Mouse (Mus musculus) hindbrain, embryonic 15.5 days (tissue): ENCODE measurements around the gene Adgrv1. TPM values are rescaled to one million over a fixed set of nuclear protein-coding genes. Genes with fewer than 3 reads are reported as not detected.

Source experiments
- ATAC-seq: fragments of 200-750 bp; cut with Nextera tagmentation; 2 replicates; pipeline ENCODE4 v1.8.0; 2017; ENCODE audit warnings: low read depth, moderate number of reproducible peaks, moderate TSS enrichment; ENCODE audit not compliant: low FRiP score
- H3K27ac ChIP-seq: fragments of 300-500 bp; sonication (generic); replicated peaks from 2 replicates; pipeline ENCODE4 v1.5.1; 2015; ENCODE audit warnings: mild to moderate bottlenecking, inconsistent platforms
- H3K27me3 ChIP-seq: fragments of 300-500 bp; sonication (generic); 2 replicates; pipeline ENCODE4 v1.6.1; 2015; ENCODE audit warnings: control low read depth, inconsistent platforms
- H3K36me3 ChIP-seq: fragments of 300-500 bp; sonication (generic); 2 replicates; pipeline ENCODE4 v1.6.1; 2015; ENCODE audit warnings: control low read depth, inconsistent platforms
- H3K4me1 ChIP-seq: fragments of 300-500 bp; sonication (generic); replicated peaks from 2 replicates; pipeline ENCODE4 v1.6.1; 2015; ENCODE audit warnings: control low read depth, inconsistent platforms
- H3K4me2 ChIP-seq: fragments of 300-500 bp; sonication (generic); 2 replicates; pipeline ENCODE4 v1.6.1; 2015; ENCODE audit warnings: moderate library complexity, mild to moderate bottlenecking, inconsistent platforms
- H3K4me3 ChIP-seq: fragments of 300-500 bp; sonication (generic); 2 replicates; pipeline ENCODE4 v1.5.1; 2015; ENCODE audit warnings: mild to moderate bottlenecking, inconsistent platforms
- H3K9ac ChIP-seq: fragments of 300-500 bp; sonication (generic); 2 replicates; pipeline ENCODE4 v1.6.1; 2015; ENCODE audit warnings: inconsistent platforms
- H3K9me3 ChIP-seq: fragments of 300-500 bp; sonication (generic); 2 replicates; pipeline ENCODE4 v1.6.1; 2016; ENCODE audit warnings: control low read depth, inconsistent platforms
- WGBS: fragments of 180-500 bp; shearing (Covaris S2); methylation state at CpG from one replicate; pipeline ENCODE4 v1.1.7; 2015; 5-methylcytosine and 5-hydroxymethylcytosine counted together
- polyA plus RNA-seq: library from polyadenylated mRNA; unstranded; fragments of >200 nt; fragmentation: Nextera tagmentation; extraction: Ambion mirVana; gene quantifications from 2 replicates; pipeline ENCODE4 v1.2.1, GENCODE M21; 2015

Gene Adgrv1
- polyA plus RNA-seq, 1 experiment from 2014 or later, result 10.6 TPM

DNA sequence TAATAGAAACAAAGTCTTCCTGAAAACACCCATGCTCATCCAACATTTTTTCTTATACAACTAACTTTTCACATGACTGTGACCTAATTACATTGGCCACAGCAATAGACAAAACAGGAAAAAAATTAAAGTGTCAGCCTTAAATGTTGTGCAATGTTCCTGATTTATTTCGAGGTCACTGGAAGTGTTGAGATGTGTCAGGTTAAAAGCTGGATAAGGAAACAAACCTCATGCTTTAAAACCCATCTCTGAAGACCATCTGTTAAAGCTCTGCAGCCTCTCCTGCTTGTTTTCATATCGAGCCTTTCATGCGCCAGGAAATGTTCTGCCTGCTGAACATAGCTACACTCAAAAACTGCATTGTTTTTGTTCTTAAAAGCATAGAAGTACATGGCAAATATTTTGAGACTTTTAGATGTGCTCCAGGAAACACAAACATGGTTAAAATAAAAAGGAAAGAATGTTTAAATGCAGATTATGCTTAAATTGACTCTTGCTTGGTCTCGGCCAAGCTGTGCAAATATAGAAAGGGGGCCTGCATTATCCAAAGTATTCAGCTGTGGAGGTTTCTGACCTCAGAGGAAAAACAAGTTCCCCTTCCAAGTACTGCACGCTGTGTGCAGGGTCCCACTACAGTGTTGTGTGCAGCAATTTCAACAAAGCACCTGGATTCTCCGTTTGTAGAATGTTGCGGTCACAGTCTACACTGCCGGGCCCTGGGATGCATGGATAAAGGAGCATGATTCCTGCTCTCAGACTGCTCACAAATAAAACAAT lies 524.2 kb downstream of the Adgrv1 start:
- H3K27ac ChIP-seq, result no peak overlapping the region; the same call in 1 of the 2 replicates
- no peaks in the 10 kb centered on the region for H3K27me3 ChIP-seq
- H3K4me1 ChIP-seq, result no peaks in the 10 kb centered on the region
- no peaks in the 10 kb centered on the region for H3K36me3 ChIP-seq
- H3K9ac ChIP-seq, result no peak overlapping the region
- no peaks in the 10 kb centered on the region for H3K9me3 ChIP-seq
- no peak overlapping the region for H3K4me3 ChIP-seq
- WGBS, result 74% methylated on average over 8 of the region's 8 CpGs
- no peak overlapping the region for H3K4me2 ChIP-seq
- no peak for ATAC-seq

GRCm38 (mm10) chr13:81107436-81107835 lies 525.5 kb downstream of the Adgrv1 start:
- no peak overlapping the region for H3K27ac ChIP-seq
- no peak overlapping the region for H3K9ac ChIP-seq
- 83% methylated on average over 5 of the region's 5 CpGs for WGBS
- H3K4me1 ChIP-seq, result no peaks in the 10 kb centered on the region
- no peaks in the 10 kb centered on the region for H3K9me3 ChIP-seq
- H3K27me3 ChIP-seq, result no peaks in the 10 kb centered on the region
- ATAC-seq, result no peak
- no peak overlapping the region for H3K4me3 ChIP-seq
- no peak overlapping the region for H3K4me2 ChIP-seq
- no peaks in the 10 kb centered on the region for H3K36me3 ChIP-seq

GRCm38 (mm10) chr13:81103794-81104193 lies 529.2 kb downstream of the Adgrv1 start:
- no peaks in the 10 kb centered on the region for H3K36me3 ChIP-seq
- WGBS, result 59% methylated on average over 4 of the region's 4 CpGs
- no peak overlapping the region for H3K9ac ChIP-seq
- no peak overlapping the region for H3K4me3 ChIP-seq
- H3K27ac ChIP-seq, result no peak overlapping the region
- H3K4me2 ChIP-seq, result no peak overlapping the region
- no peaks in the 10 kb centered on the region for H3K27me3 ChIP-seq
- ATAC-seq, result no peak
- no peaks in the 10 kb centered on the region for H3K4me1 ChIP-seq
- no peaks in the 10 kb centered on the region for H3K9me3 ChIP-seq

GRCm38 (mm10) chr13:81096424-81096823 lies 536.5 kb downstream of the Adgrv1 start:
- 97% methylated on average over 2 of the region's 2 CpGs for WGBS
- H3K4me1 ChIP-seq, result no peaks in the 10 kb centered on the region

GRCm38 (mm10) chr13:81094513-81094912 lies 538.4 kb downstream of the Adgrv1 start:
- Histone ChIP-seq H3K36me3 (no peaks in the 10 kb centered on the region), H3K27ac (no peak overlapping the region), H3K9ac (no peak overlapping the region), H3K9me3 (no peaks in the 10 kb centered on the region), H3K4me3 (no peak overlapping the region), H3K4me2 (no peak overlapping the region), H3K4me1 (no peaks in the 10 kb centered on the region), H3K27me3 (no peaks in the 10 kb centered on the region)
- 92% methylated on average over 6 of the region's 6 CpGs for WGBS
- ATAC-seq, result no peak

More at GRCm38 (mm10) chr13:81096424-81096823, 536.5 kb downstream of the Adgrv1 start:
- Histone ChIP-seq H3K9me3 (no peaks in the 10 kb centered on the region), H3K27me3 (no peaks in the 10 kb centered on the region), H3K36me3 (no peaks in the 10 kb centered on the region), H3K27ac (no peak overlapping the region), H3K9ac (no peak overlapping the region), H3K4me2 (no peak overlapping the region), H3K4me3 (no peak overlapping the region)
- no peak for ATAC-seq

DNA sequence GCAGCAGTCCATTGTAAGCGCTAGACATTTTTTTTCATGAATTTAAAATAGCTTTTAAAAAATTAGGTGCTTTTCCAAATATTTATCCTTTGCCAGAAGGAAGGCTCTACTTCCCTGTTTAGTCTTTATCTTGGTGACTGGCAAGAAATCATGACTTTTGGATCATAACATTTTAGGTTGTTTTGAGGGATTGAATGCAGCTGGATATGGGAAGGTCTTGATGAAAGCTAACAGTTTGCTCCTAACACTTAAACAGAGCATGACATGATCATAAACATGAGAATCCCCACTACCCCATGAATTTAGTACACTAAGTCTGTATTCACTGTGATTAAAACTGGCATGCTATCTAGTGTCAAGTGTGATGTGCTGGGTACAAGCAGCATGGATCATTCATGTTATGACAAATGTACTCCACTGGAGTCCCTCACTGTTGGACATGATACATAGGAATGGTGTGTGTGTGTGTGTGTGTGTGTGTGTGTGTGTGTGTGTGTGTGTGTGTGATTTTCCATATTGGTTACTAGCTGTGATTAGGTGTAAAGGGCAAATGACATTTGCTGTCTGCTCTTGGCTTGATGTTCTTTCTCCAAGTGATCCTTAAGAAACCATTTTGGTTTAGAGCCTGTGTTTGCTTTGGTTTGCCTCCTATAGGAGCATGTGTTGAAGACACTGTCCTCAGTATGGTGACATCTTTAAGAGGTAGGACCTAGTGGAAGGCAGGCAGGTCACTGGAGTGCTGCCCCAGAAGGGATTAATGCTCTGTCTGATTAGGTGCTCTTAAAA lies 542.7 kb downstream of the Adgrv1 start:
- Histone ChIP-seq H3K27ac (no peak overlapping the region), H3K4me3 (no peak overlapping the region), H3K4me1 (no peaks in the 10 kb centered on the region), H3K9me3 (no peaks in the 10 kb centered on the region), H3K9ac (no peak overlapping the region), H3K36me3 (no peaks in the 10 kb centered on the region), H3K4me2 (no peak overlapping the region), H3K27me3 (no peaks in the 10 kb centered on the region)
- 94% methylated on average over 1 of the region's 1 CpGs for WGBS
- ATAC-seq, result no peak

DNA sequence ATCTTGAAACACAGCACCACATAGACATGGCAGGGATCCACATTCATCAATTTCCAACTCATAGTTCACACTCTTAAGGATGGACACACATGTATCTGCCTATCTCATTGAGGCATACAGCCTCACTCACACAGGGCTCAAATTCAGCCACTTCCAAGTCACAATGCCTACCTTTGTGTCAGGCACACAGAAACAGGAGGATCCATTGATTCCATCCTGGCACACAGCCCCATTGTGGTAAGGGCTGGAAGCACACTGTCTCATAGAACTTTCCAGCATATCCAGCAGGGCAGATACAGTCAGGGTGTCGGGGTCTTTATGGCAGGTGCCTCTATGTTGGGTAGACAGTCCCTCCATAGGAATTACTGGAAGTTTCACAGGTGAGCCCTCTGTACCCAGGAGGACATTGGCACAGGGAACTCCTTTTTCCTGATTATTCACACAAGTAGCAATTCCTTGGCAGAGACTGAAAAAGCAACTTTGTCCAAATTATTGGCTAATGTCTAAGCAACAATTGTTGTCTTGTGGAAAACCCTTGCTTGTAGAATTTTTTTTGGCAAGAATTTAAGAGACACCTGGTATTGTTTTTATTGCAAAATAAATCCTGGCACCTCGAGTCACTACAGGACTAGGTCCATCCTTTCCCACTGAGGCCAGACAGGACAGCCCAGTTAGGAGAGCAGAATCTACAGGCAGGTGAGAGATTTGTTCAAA lies 545.8 kb downstream of the Adgrv1 start:
- no peaks in the 10 kb centered on the region for H3K9me3 ChIP-seq
- no peak overlapping the region for H3K4me2 ChIP-seq
- H3K27ac ChIP-seq, result no peak overlapping the region
- whole genome bisulfite sequencing, result 83% methylated on average over 2 of the region's 2 CpGs
- no peaks in the 10 kb centered on the region for H3K36me3 ChIP-seq
- H3K27me3 ChIP-seq, result no peaks in the 10 kb centered on the region
- no peak overlapping the region for H3K9ac ChIP-seq
- no peak overlapping the region for H3K4me3 ChIP-seq
- H3K4me1 ChIP-seq, result no peaks in the 10 kb centered on the region
- ATAC-seq, result no peak

DNA sequence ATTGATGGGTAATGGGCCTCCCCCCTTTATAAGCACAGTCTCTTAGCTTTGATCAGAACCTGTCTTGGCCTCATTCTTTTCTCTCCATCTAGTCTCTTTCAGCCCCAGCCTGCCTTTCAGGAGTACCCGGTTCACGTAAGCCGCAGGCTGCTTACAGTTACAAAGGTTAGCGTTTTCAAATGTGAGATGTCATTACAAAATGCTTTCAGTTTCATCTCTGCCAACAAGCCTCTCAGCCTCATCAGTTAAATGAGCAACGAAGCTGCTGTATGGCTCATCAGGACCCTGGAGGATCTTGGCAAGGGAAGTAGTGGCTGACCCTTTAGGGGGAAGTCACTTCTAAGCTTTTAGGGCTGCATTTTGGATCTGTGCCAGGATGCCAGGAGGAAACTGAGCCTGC lies 560.7 kb downstream of the Adgrv1 start:
- ATAC-seq, result no peak
- no peaks in the 10 kb centered on the region for H3K9me3 ChIP-seq
- no peak overlapping the region for H3K4me2 ChIP-seq

DNA sequence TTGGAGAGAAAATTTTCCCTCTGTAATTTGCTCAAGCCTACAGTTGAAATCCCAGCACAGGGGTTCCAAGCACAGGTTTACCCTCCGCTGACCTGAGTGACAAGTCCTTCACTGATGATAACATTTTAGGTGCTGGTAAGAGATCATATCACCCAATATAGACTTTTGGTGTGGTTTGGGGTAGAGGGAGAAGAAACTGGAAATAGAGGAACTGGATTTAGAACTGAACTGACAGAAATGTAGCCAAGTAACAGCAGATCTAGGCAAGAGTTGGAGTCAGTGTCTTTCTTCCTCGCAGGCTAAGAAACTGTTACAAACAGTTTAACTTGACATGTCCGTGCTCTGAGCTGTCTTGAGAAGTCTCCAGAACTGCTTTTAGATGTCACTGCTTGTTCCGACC lies 581.5 kb downstream of the Adgrv1 start:
- H3K9ac ChIP-seq, result no peak overlapping the region
- no peaks in the 10 kb centered on the region for H3K4me1 ChIP-seq
- WGBS, result 90% methylated on average over 4 of the region's 4 CpGs
- no peaks in the 10 kb centered on the region for H3K27me3 ChIP-seq
- H3K27ac ChIP-seq, result no peak overlapping the region
- H3K4me3 ChIP-seq, result no peak overlapping the region
- H3K4me2 ChIP-seq, result no peak overlapping the region
- H3K36me3 ChIP-seq, result no peaks in the 10 kb centered on the region
- ATAC-seq, result no peak
- no peaks in the 10 kb centered on the region for H3K9me3 ChIP-seq

More for the DNA sequence above, 560.7 kb downstream of the Adgrv1 start:
- WGBS, result 74% methylated on average over 5 of the region's 5 CpGs
- no peaks in the 10 kb centered on the region for H3K4me1 ChIP-seq
- no peaks in the 10 kb centered on the region for H3K36me3 ChIP-seq
- H3K9ac ChIP-seq, result no peak overlapping the region
- no peak overlapping the region for H3K27ac ChIP-seq
- H3K27me3 ChIP-seq, result no peaks in the 10 kb centered on the region
- no peak overlapping the region for H3K4me3 ChIP-seq

DNA sequence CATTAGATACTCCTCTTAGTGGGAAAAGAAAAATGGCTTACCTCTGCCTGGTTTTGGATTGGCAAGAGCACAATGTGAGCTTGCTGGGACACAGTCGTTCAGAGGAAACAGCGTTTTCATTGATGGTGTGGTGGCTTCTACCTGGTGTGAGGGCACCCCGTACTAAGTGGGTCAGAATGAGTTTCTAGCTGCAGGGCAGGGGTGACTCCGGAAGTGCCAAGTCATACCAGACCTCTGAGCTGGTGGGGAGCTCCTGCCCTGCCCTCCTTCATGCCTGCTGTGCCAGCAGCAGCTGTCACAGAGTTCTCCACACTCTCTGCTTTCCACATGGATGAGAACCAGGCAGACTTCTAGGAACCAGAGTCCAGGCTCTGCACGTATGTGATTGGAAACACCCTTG lies 582.0 kb downstream of the Adgrv1 start:
- no peak overlapping the region for H3K27ac ChIP-seq
- no peaks in the 10 kb centered on the region for H3K27me3 ChIP-seq
- H3K4me2 ChIP-seq, result no peak overlapping the region
- no peaks in the 10 kb centered on the region for H3K36me3 ChIP-seq
- H3K4me1 ChIP-seq, result no peaks in the 10 kb centered on the region
- no peaks in the 10 kb centered on the region for H3K9me3 ChIP-seq
- no peak overlapping the region for H3K4me3 ChIP-seq
- no peak overlapping the region for H3K9ac ChIP-seq
- 75% methylated on average over 5 of the region's 5 CpGs for WGBS
- ATAC-seq, result no peak

DNA sequence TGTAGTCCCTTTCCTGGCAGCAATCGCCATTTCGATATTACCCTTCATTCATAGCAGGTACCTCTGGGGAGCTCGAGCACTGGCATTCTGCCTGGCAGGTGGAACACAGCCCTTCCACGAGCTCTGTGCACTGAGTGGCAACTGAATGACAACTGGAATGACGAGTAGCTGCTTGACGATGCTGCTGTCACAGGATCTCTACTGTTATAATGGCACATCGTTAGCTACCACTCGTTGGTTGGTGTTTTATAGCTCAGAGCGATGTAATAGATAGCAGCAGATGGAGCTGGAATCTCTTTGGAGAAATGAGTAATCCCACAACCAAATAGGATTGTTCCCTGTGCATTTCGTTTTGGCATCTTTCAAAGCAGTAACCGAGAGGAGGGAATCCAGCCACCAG lies 587.6 kb downstream of the Adgrv1 start:
- 0 out of 2 replicates have a peak, but pooled peaks have one; percentile 23 for ATAC-seq
- Histone ChIP-seq H3K36me3 (no peaks in the 10 kb centered on the region), H3K4me1 (no peaks in the 10 kb centered on the region), H3K27me3 (no peaks in the 10 kb centered on the region), H3K27ac (no peak overlapping the region), H3K4me3 (no peak overlapping the region), H3K9me3 (no peaks in the 10 kb centered on the region), H3K4me2 (no peak overlapping the region), H3K9ac (no peak overlapping the region)
- whole genome bisulfite sequencing, result 60% methylated on average over 11 of the region's 11 CpGs
